Mouse (Mus musculus) brain, adult 10 weeks (tissue): ENCODE results near the gene Rabac1. TPM values are rescaled to one million over a fixed set of nuclear protein-coding genes. Genes with fewer than 3 reads are reported as not detected.

Experiments
- polyA plus RNA-seq: library from polyadenylated mRNA; stranded (reverse); fragments of 350-450 nt; fragmentation: Illumina TruSeq; extraction: RNeasy Lipid Tissue Mini Kit (QIAGEN cat#74804); gene quantifications from one replicate; pipeline ENCODE4 v1.2.3, GENCODE M21; 2015; ENCODE audit warnings: low read depth, low replicate concordance

The Rabac1 gene
- polyA plus RNA-seq, result 268 TPM

GRCm38 (mm10) chr7:24971972-24972893 is at the start of gene Rabac1:
Rabac1 (minus strand) TSS chr7:24972754.

DNA sequence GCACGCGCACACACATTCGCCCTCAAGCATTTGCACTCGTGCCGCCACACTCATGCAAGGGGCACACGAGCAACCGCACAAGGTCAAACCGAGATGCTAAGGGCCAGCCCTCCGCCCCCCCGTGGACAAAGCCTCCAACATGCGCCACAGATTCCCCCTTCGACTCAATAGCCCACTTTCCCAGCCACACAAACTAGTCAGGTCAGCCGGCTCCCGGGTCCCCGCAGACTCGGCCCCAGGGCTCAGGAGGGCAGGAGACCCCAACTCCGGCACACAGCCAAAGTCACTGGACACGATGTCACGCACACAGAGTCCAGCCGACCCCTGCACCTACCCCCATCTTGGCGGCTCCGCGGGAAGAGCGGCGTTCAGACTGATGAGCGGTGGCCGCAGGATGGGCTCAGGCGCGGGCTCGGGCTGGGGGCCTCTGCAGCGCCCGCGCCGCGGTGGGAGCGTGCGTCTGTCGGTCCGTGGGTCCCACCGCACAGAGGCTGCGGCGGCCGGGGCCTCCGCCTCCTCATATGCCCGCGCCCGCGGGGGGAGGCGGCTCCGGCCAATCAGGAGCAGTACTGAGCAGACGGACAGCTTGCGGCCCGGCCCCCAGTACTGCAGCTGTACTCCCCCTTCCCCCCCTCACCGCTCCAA is 33.0 kb upstream of the Rabac1 start, which contains the start of gene Atp1a3:
Gene Atp1a3, minus strand, starts transcription at position 538 of the 645 bp plus-strand sequence.

GRCm38 (mm10) chr7:24944257-24944950 is 28.1 kb downstream of the Rabac1 start, which contains the start of gene Gm4881:
Gm4881 (minus strand) TSS chr7:24944494.

Other genes with a start within 250 kb of the Rabac1 start
- gene Gm4763, start 245.8 kb downstream of the Rabac1 start, polyA plus RNA-seq, result not detected
- not detected for gene Cd177, start 212.4 kb downstream of the Rabac1 start, polyA plus RNA-seq
- not detected for gene Ceacam10, start 195.5 kb downstream of the Rabac1 start, polyA plus RNA-seq
- gene Gm9844, start 110.5 kb downstream of the Rabac1 start, polyA plus RNA-seq, result 5.7 TPM
- gene Lypd4, start 102.8 kb downstream of the Rabac1 start, polyA plus RNA-seq, result not detected
- gene Dmrtc2, start 102.7 kb downstream of the Rabac1 start, polyA plus RNA-seq, result not detected
- 828 TPM for gene Rps19, start 88.4 kb downstream of the Rabac1 start, polyA plus RNA-seq
- gene Cd79a, start 75.4 kb downstream of the Rabac1 start, polyA plus RNA-seq, result not detected
- 52.4 TPM for gene Arhgef1, start 69.8 kb downstream of the Rabac1 start, polyA plus RNA-seq
- gene Gm4881, start 28.3 kb downstream of the Rabac1 start, polyA plus RNA-seq, result 0.55 TPM
- gene Atp1a3, start 33.2 kb upstream of the Rabac1 start, polyA plus RNA-seq, result 1,176 TPM
- gene Grik5, start 99.6 kb upstream of the Rabac1 start, polyA plus RNA-seq, result 104 TPM
- gene Zfp574, start 99.8 kb upstream of the Rabac1 start, polyA plus RNA-seq, result 16.5 TPM
- gene Pou2f2, start 207.0 kb upstream of the Rabac1 start, polyA plus RNA-seq, result 4.0 TPM
- gene Dedd2, start 247.9 kb upstream of the Rabac1 start, polyA plus RNA-seq, result 15.9 TPM
- 6.3 TPM for gene Zfp526, start 248.7 kb upstream of the Rabac1 start, polyA plus RNA-seq